Mouse (Mus musculus) layer of hippocampus, postnatal 36 days (tissue): Measurements from ENCODE around the gene Btbd7. TPM values are rescaled to one million over a fixed set of nuclear protein-coding genes. Genes with fewer than 3 reads are reported as not detected.

Experiments used
- DNase-seq, 2 experiments: peaks; one replicate each; pipeline ENCODE4 v3.0.0; 2022
- total RNA-seq, 2 experiments: library from RNA; stranded (reverse); gene quantifications; 2 replicates each; pipeline ENCODE4 v1.2.3; 2021

Btbd7 gene
- total RNA-seq, 2 experiments from 2014 or later = 17.6 to 21.8 TPM

- no peak for DNase-seq
Measured at GRCm38 (mm10) chr12:102779452-102779851, 98.8 kb downstream of the Btbd7 start.

- no peak for DNase-seq
Measured at GRCm38 (mm10) chr12:102778151-102778550, 100.1 kb downstream of the Btbd7 start.

- no peak for DNase-seq
Measured at GRCm38 (mm10) chr12:102776035-102776434, 102.2 kb downstream of the Btbd7 start.

GRCm38 (mm10) chr12:102772676-102773075, 105.6 kb downstream of the Btbd7 start:
- no peak for DNase-seq

GRCm38 (mm10) chr12:102771601-102772000, 106.7 kb downstream of the Btbd7 start:
- DNase-seq = no peak

GRCm38 (mm10) chr12:102769000-102769399, 109.3 kb downstream of the Btbd7 start:
- DNase-seq = no peak

- DNase-seq = no peak
Measured at GRCm38 (mm10) chr12:102763696-102764095, 114.6 kb downstream of the Btbd7 start.

GRCm38 (mm10) chr12:102761668-102762067, 116.6 kb downstream of the Btbd7 start:
- DNase-seq = no peak

- DNase-seq = no peak
Measured at GRCm38 (mm10) chr12:102758936-102759335, 119.3 kb downstream of the Btbd7 start.

- DNase-seq = no peak
Measured at GRCm38 (mm10) chr12:102758403-102758756, 119.9 kb downstream of the Btbd7 start, which contains the start of gene Gm20604. Gm20604 (minus strand) TSS chr12:102758672.

- peak; percentile 96 to 97 for DNase-seq
Measured at GRCm38 (mm10) chr12:102757689-102758402, 120.4 kb downstream of the Btbd7 start, which contains the start of the genes Gm28051, Gon7 and Ubr7. Gm28051 (minus strand) TSS chr12:102757765. Gon7 (minus strand) TSS chr12:102757803. Ubr7 (plus strand) TSS chr12:102757967.

GRCm38 (mm10) chr12:102757055-102757688, 121.1 kb downstream of the Btbd7 start:
- DNase-seq = no peak

GRCm38 (mm10) chr12:102756304-102756703, 122.0 kb downstream of the Btbd7 start:
- DNase-seq = no peak

- no peak for DNase-seq
Measured at GRCm38 (mm10) chr12:102748256-102748655, 130.0 kb downstream of the Btbd7 start.

GRCm38 (mm10) chr12:102744839-102745238, 133.4 kb downstream of the Btbd7 start:
- no peak for DNase-seq

GRCm38 (mm10) chr12:102743589-102744574, 134.4 kb downstream of the Btbd7 start, which contains the start of the genes Moap1 and Tmem251:
Moap1 (minus strand) TSS chr12:102743661.
Tmem251 (plus strand) TSS chr12:102743762.
- DNase-seq = peak; percentile 89

- peak in 1 of 2 experiments; percentile 27 for DNase-seq
Measured at GRCm38 (mm10) chr12:102743036-102743588, 135.2 kb downstream of the Btbd7 start.

- no peak for DNase-seq
Measured at GRCm38 (mm10) chr12:102742056-102742455, 136.2 kb downstream of the Btbd7 start.

- no peak for DNase-seq
Measured at GRCm38 (mm10) chr12:102740285-102740684, 138.0 kb downstream of the Btbd7 start.

GRCm38 (mm10) chr12:102739096-102739495, 139.2 kb downstream of the Btbd7 start:
- no peak for DNase-seq

- no peak for DNase-seq
Measured at GRCm38 (mm10) chr12:102733381-102733780, 144.9 kb downstream of the Btbd7 start.
